Mouse (Mus musculus): Measurements from ENCODE around the gene Gm17019. TPM values are rescaled to one million over a fixed set of nuclear protein-coding genes. Genes with fewer than 3 reads are reported as not detected.
"Not testable (repeated sequence)": the region's sequence is repeated elsewhere in the genome, so short reads cannot be mapped to it uniquely, and the experiment has no call there.

The Gm17019 gene
- polyA plus RNA-seq, 1 experiment = not detected

DNA sequence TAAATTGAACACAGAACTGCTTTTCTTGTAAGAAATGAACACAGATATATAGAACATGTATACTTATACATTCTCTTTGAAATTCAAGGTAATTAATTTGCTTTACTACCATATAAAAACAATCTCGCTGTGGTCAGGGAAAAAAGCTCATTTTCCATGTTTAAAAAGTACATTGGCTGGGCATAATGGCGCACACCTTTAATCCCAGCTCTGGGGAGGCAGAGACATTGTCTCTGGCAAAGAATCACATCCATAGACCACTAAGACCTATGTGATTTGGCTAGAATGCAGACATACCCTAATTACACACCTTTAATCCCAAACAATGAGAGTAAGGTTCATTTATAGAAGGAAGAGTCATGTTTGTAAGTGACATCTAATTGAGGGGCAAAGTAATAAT, 12.7 kb downstream of the Gm17019 start:
- WGBS = 65% methylated on average over 2 of the region's 2 CpGs
- H3K4me1 ChIP-seq (ENCODE audit: control insufficient read depth, insufficient read depth, insufficient read length, low read length) = not testable (repeated sequence)

DNA sequence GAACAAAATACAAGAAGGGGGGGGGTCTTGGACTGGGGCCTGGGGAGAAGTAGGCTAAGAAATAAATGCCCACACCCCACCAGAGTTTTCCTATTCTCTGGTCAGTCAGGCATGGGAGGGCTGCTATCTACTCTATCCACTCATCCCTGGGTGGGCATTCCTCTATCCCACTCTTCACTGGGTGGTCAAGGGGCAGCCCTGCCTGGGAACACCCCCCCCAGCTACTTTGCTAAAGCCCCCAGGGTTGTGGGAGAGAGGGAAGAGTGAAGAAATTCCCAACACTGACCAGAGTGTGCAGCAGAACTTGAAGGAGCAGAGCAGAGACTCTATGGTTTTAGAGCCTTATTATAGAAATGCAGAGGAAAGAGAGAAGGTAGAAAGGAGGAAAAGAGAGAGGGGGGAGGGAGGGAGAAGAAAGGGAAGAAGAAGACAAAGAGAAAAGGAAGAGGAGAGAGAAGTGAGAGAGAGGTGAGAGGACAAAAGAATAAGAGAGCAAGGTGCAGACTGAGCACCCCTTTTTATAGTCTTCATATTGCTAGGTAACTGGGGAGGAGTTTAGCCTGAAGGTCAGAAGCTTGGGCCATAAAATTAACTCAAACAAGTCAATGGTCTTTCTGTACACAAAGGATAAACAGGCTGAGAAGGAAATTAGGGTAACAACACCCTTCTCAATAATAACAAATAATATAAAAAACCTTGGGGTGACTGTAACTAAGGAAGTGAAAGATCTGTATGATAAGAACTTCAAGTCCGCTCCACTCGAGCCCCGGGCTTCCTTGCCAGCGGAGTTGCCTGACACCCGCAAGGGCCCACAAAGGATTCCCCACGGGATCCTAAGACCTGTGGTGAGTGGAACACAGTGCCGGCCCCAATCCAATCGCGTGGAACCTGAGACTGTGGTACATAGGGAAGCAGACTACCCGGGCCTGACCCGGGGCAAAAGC, 21.9 kb downstream of the Gm17019 start:
- H3K27ac ChIP-seq (ENCODE audit: insufficient read depth, low read depth, low read length); H3K36me3 ChIP-seq (ENCODE audit: control insufficient read depth, insufficient read depth, low read length); H3K4me3 ChIP-seq (ENCODE audit: low read depth, low read length); H3K4me1 ChIP-seq (ENCODE audit: control insufficient read depth, insufficient read depth, insufficient read length, low read length); H3K27me3 ChIP-seq (ENCODE audit: control insufficient read depth, insufficient read depth, low read length): not testable (repeated sequence)
- 82% methylated on average over 11 of the region's 11 CpGs for WGBS

More for the DNA sequence above, 12.7 kb downstream of the Gm17019 start:
- not testable (repeated sequence) for H3K4me3 ChIP-seq (ENCODE audit: low read depth, low read length); H3K36me3 ChIP-seq (ENCODE audit: control insufficient read depth, insufficient read depth, low read length); H3K27me3 ChIP-seq (ENCODE audit: control insufficient read depth, insufficient read depth, low read length); H3K27ac ChIP-seq (ENCODE audit: insufficient read depth, low read depth, low read length)

DNA sequence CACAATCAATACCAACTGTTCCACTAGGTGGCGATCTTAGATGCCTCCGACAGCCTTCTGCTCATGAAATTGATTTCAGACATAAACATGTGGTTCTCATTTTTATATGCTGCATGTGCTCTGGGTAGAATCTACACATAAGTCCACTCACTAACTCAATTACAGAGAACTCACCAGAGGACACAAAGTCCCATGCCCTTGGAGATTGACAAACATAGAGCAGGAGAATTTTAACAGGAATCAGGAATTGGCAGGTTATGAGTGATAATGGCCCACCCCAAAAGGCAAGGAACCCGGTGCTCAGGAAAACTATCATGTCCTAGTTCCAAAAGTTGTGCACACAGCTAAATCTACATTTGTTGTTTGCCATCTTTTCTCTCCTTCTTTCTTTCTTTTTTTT, 25.9 kb downstream of the Gm17019 start:
- not testable (repeated sequence) for H3K27ac ChIP-seq (ENCODE audit: insufficient read depth, low read depth, low read length); H3K4me3 ChIP-seq (ENCODE audit: low read depth, low read length); H3K36me3 ChIP-seq (ENCODE audit: control insufficient read depth, insufficient read depth, low read length); H3K27me3 ChIP-seq (ENCODE audit: control insufficient read depth, insufficient read depth, low read length); H3K4me1 ChIP-seq (ENCODE audit: control insufficient read depth, insufficient read depth, insufficient read length, low read length)
- WGBS = 52% methylated on average over 3 of the region's 3 CpGs

DNA sequence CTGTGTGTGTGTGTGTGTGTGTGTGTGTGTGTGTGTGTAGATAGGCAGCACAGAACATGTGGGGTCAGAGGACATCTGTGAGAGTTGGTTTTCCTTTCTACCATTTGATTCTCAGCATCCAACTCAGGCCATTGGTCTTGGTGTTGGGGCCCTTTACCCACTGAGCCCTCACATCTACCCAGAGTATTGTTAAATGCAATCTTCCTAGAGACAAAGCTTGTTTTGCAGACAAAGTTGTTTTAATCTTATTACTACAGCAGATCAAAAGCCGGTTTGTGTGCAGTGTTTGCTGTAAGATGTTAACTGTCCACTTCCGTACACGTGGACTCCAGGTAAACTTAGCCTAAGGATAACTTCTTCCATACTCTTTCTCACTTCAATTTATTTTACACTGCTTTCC, 26.5 kb downstream of the Gm17019 start:
- not testable (repeated sequence) for H3K27ac ChIP-seq (ENCODE audit: insufficient read depth, low read depth, low read length); H3K4me1 ChIP-seq (ENCODE audit: control insufficient read depth, insufficient read depth, insufficient read length, low read length); H3K4me3 ChIP-seq (ENCODE audit: low read depth, low read length); H3K27me3 ChIP-seq (ENCODE audit: control insufficient read depth, insufficient read depth, low read length); H3K36me3 ChIP-seq (ENCODE audit: control insufficient read depth, insufficient read depth, low read length)
- WGBS = 68% methylated on average over 3 of the region's 3 CpGs

DNA sequence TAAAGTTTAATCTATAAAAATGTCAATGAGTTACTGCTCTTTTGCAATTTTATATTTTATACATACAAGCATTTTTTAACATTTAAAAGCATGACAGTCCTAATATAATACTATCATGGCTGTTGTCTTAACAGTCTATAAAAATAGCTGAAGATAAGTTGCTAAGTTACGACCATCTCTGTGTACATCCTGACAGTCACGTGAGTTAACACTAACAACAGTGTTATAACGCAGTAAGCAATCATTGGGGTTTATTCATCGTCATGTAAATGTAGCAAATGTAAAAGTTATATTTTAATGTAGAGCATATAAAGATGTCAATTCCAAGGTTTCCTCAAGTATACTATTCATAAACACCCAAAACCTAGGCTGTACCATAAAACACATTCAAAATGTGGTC, 27.2 kb downstream of the Gm17019 start:
- 56% methylated on average over 3 of the region's 4 CpGs for WGBS

DNA sequence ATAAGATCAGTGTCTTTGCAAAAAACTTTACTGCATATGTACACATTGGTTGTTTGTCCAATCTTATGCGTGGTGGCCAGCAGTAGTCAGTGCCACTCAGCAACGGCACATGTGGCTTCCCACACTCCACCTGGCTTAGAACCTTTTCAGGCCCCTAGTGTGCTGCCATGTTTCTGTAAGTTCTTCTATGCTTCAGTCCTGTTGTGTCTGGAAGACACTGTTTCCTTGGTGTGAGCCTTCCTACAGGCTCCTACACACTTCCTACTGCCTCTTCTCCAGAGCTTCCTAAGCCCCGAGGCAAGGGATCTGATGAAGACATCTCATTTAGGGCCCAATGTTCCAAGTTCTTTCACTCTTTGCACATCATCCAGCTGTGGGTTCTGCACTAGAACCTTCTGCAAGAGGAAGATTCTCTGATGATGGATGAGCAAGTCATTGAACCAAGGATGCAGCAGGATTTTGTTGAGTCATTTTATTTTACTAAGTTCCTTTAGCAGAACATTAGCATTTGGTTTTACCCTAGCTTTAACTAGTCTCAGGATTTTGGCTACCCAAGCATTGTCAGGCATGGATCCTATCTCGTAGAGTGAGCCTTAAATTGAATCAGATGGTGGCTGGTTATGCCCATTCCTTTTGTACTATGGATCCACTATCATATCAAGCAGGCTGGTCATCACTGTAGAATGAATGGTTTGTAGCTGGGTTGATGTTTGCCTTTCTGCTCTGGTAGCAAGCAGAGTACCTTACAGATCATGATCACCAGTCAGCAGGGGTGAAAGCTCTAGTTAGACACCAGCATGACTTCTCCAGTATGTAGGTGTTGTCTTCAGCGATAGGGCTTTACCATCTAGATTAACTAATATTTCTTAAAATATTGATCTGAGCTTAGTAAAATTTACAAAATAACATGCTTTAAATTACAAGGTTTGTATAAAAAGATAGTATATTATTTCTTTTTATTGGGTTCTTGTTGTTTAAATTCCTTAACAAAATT, 27.9 kb downstream of the Gm17019 start:
- not testable (repeated sequence) for H3K4me3 ChIP-seq (ENCODE audit: low read depth, low read length); H3K4me1 ChIP-seq (ENCODE audit: control insufficient read depth, insufficient read depth, insufficient read length, low read length); H3K27ac ChIP-seq (ENCODE audit: insufficient read depth, low read depth, low read length); H3K36me3 ChIP-seq (ENCODE audit: control insufficient read depth, insufficient read depth, low read length); H3K27me3 ChIP-seq (ENCODE audit: control insufficient read depth, insufficient read depth, low read length)
- 75% methylated on average over 5 of the region's 5 CpGs for WGBS

More for the DNA sequence above, 27.2 kb downstream of the Gm17019 start:
- not testable (repeated sequence) for H3K36me3 ChIP-seq (ENCODE audit: control insufficient read depth, insufficient read depth, low read length); H3K4me1 ChIP-seq (ENCODE audit: control insufficient read depth, insufficient read depth, insufficient read length, low read length); H3K27me3 ChIP-seq (ENCODE audit: control insufficient read depth, insufficient read depth, low read length); H3K27ac ChIP-seq (ENCODE audit: insufficient read depth, low read depth, low read length); H3K4me3 ChIP-seq (ENCODE audit: low read depth, low read length)

DNA sequence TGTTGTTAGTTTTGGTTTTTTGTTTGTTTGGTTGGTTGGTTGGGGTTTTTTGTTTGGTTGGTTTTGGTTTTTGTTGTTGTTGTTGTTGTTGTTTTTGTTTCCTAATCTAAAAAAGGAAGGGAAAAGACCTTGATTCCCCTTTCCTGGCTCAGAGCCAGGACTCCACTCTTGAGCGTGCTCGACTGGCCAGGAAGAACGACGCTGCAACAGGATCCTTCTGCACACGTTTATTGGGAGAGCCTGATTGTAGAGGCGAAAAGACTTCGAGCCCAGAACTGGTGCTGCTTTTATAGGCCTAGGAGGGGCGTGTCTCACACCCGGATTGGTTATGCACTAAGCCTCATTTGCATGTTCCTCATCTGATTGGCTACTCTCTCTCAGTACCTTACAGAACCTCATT, 34.7 kb downstream of the Gm17019 start:
- 73% methylated on average over 9 of the region's 9 CpGs for WGBS
- not testable (repeated sequence) for H3K27ac ChIP-seq (ENCODE audit: insufficient read depth, low read depth, low read length); H3K36me3 ChIP-seq (ENCODE audit: control insufficient read depth, insufficient read depth, low read length); H3K27me3 ChIP-seq (ENCODE audit: control insufficient read depth, insufficient read depth, low read length); H3K4me3 ChIP-seq (ENCODE audit: low read depth, low read length); H3K4me1 ChIP-seq (ENCODE audit: control insufficient read depth, insufficient read depth, insufficient read length, low read length)

DNA sequence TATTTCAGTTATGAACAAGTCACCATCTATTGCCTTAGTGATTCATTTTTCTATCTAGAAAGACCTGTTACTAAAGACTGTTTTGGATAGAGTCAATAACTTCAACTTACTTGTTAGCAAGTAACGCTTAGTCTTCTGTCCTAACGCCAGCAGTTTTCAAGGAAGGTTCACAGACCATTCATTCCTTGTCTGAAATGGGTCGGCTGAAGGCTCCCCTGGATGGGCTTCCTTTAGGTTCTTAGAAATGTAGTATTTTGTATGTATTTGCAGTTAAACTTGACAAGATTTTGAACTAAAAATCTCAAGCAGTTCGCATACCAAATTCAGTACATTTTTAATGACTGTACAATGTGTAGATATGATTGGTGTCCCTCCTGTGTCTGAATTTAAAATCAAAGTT, 35.2 kb downstream of the Gm17019 start:
- H3K4me1 ChIP-seq (ENCODE audit: control insufficient read depth, insufficient read depth, insufficient read length, low read length); H3K4me3 ChIP-seq (ENCODE audit: low read depth, low read length); H3K27ac ChIP-seq (ENCODE audit: insufficient read depth, low read depth, low read length); H3K36me3 ChIP-seq (ENCODE audit: control insufficient read depth, insufficient read depth, low read length); H3K27me3 ChIP-seq (ENCODE audit: control insufficient read depth, insufficient read depth, low read length): not testable (repeated sequence)
- WGBS = 83% methylated on average over 4 of the region's 4 CpGs

DNA sequence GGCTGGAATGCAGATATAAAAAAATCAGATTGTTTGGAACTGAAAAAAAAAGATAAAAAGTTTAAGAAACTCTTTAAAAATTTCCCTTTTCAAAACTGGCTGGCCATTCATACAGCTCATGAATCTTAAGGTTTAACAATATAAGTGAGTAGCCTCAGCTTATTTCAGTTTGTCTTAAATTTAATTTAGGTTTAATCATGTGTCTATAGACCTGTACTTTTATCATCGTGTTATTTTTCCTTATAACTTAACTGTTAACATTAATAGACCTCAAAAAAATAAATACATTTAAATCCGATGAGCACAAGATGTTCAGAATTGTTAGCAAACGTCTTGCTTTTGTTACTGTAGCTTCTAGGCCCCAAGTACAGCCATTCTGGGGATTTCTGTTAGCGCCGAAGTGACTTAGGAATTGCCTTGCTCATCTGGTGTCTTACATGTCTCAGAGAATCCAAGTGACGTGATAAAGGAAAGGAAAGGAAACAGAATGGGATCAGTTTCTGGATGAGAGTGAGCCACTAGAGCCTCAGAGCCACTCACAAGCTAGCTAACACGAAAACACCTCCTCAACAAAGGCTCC, 36.0 kb downstream of the Gm17019 start:
- 68% methylated on average over 7 of the region's 7 CpGs for WGBS
- not testable (repeated sequence) for H3K4me1 ChIP-seq (ENCODE audit: control insufficient read depth, insufficient read depth, insufficient read length, low read length); H3K27ac ChIP-seq (ENCODE audit: insufficient read depth, low read depth, low read length); H3K36me3 ChIP-seq (ENCODE audit: control insufficient read depth, insufficient read depth, low read length); H3K4me3 ChIP-seq (ENCODE audit: low read depth, low read length); H3K27me3 ChIP-seq (ENCODE audit: control insufficient read depth, insufficient read depth, low read length)

DNA sequence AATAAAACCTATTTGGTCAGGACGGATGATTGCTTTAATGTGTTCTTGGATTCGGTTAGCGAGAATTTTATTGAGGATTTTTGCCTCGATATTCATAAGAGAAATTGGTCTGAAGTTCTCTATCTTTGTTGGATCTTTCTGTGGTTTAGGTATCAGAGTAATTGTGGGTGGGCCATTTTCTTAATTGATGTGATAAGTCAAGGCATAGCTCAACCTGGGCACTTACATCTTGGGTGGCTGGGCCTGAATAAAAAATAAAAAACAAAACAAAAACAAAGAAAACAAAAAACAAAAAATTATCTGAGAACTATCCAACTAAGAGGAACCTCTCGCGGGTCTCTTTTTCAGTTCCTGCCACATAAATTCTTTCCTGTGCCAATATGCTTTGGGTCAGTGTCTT, 38.7 kb downstream of the Gm17019 start:
- H3K27ac ChIP-seq (ENCODE audit: insufficient read depth, low read depth, low read length); H3K27me3 ChIP-seq (ENCODE audit: control insufficient read depth, insufficient read depth, low read length); H3K36me3 ChIP-seq (ENCODE audit: control insufficient read depth, insufficient read depth, low read length); H3K4me3 ChIP-seq (ENCODE audit: low read depth, low read length); H3K4me1 ChIP-seq (ENCODE audit: control insufficient read depth, insufficient read depth, insufficient read length, low read length): not testable (repeated sequence)
- 87% methylated on average over 6 of the region's 6 CpGs for WGBS
